Mouse (Mus musculus) embryonic facial prominence, embryonic 10.5 days (tissue): ENCODE measurements around the gene Prim2. TPM values are rescaled to one million over a fixed set of nuclear protein-coding genes. Genes with fewer than 3 reads are reported as not detected.

Source experiments
- DNase-seq: peaks from one replicate; pipeline ENCODE4 v3.0.0-alpha.2; 2017; ENCODE audit warnings: low spot score
- H3K27ac ChIP-seq: fragments of 300-500 bp; sonication (generic); replicated peaks from 2 replicates; pipeline ENCODE4 v1.5.1; 2016; ENCODE audit warnings: mild to moderate bottlenecking
- H3K27me3 ChIP-seq: fragments of 300-500 bp; sonication (generic); replicated peaks from 2 replicates; pipeline ENCODE4 v1.6.1; 2016; ENCODE audit warnings: low read depth, mild to moderate bottlenecking; ENCODE audit not compliant: poor library complexity, severe bottlenecking
- H3K36me3 ChIP-seq: fragments of 300-500 bp; sonication (generic); replicated peaks from 2 replicates; pipeline ENCODE4 v1.6.1; 2016; ENCODE audit warnings: mild to moderate bottlenecking, moderate library complexity
- H3K4me1 ChIP-seq: fragments of 300-500 bp; sonication (generic); 2 replicates; pipeline ENCODE4 v1.6.1; 2016
- H3K4me3 ChIP-seq: fragments of 300-500 bp; sonication (generic); 2 replicates; pipeline ENCODE4 v1.5.1; 2016; ENCODE audit warnings: mild to moderate bottlenecking, moderate library complexity
- H3K9me3 ChIP-seq: fragments of 300-500 bp; sonication (generic); 2 replicates; pipeline ENCODE4 v1.6.1; 2016; ENCODE audit warnings: mild to moderate bottlenecking
- WGBS: fragments of 180-500 bp; shearing (Covaris S2); methylation state at CpG from one replicate; pipeline ENCODE4 v1.1.7; 2016; 5-methylcytosine and 5-hydroxymethylcytosine counted together
- polyA plus RNA-seq: library from polyadenylated mRNA; unstranded; fragments of >200 nt; fragmentation: Nextera tagmentation; extraction: Ambion mirVana; gene quantifications from 2 replicates; pipeline ENCODE4 v1.2.1, GENCODE M21; 2016

The Prim2 gene
- polyA plus RNA-seq, 1 experiment from 2014 or later, result 55.5 TPM

DNA sequence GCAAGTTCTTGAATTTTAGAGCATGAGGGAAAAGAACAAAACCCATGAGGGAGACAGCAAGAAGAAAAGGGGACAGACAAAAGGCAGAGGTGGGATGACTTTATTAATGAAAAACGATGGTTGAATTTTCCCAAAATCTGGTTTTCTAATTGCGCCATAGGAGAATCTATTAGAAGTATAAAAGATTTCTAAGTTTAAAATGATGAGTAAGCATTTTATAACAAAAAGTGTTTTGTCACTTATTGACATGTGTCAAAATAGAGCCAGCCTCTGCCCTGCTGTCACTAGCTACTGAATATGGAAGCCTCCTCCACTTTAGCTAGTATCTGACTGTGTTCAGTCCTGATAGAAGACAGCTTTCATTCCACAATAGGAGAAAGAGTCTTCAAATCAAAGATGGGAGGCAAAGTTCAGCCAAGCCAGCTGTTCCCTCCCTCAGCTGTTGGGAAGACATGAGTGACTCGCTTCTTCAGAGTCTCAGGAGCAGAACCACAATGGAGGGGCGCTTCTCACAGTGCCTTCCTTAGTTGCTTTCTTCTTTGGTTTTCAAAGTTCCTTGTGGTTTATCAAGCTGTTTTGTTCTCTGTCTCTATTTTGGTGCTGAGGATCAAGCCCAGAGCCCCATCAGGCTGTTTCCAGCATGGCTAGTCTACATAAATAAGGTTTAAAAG, 75.7 kb downstream of the Prim2 start:
- no peak overlapping the region for H3K27ac ChIP-seq
- H3K27me3 ChIP-seq, result no peaks in the 10 kb centered on the region
- peaks cover 5% of the 10 kb centered on the region; the same call in 1 of the 2 replicates for H3K9me3 ChIP-seq
- no peak for DNase-seq
- WGBS, result 90% methylated on average over 4 of the region's 4 CpGs
- H3K36me3 ChIP-seq, result peaks cover 6% of the 10 kb centered on the region
- H3K4me3 ChIP-seq, result no peak overlapping the region
- peaks cover 18% of the 10 kb centered on the region for H3K4me1 ChIP-seq

DNA sequence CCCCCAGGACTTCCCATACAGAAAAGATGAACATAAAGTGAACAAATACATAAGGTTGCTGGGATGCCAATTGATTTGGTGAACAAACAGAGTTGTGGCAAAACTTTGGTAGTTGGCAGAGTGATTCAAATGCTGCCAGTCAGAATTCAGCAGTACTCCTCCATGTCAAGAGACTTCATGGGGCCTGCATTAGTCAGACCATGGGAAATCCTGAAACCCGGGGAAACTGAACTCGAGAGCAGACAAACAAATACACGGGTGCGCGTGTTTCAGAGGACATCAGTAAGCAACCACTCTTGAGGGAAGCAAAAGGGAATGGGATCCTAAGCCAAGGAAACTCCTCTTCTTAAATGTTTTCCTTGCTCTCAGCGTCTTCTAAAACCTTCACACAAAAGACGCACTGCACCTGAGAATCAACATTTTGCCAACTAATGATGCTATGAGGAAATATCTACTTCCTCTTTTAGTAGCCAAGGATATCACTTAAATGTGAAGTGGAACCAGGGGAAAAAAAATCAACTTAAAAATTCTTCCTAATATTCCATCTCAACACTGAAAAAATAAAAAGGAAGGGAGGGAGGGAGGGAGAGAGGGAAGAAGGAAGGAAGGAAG, 77.5 kb downstream of the Prim2 start:
- Histone ChIP-seq H3K4me1 (peaks cover 18% of the 10 kb centered on the region), H3K27me3 (no peaks in the 10 kb centered on the region), H3K9me3 (no peaks in the 10 kb centered on the region), H3K27ac (no peak overlapping the region), H3K36me3 (no peaks in the 10 kb centered on the region), H3K4me3 (no peak overlapping the region)
- WGBS, result 92% methylated on average over 7 of the region's 7 CpGs
- no peak for DNase-seq

DNA sequence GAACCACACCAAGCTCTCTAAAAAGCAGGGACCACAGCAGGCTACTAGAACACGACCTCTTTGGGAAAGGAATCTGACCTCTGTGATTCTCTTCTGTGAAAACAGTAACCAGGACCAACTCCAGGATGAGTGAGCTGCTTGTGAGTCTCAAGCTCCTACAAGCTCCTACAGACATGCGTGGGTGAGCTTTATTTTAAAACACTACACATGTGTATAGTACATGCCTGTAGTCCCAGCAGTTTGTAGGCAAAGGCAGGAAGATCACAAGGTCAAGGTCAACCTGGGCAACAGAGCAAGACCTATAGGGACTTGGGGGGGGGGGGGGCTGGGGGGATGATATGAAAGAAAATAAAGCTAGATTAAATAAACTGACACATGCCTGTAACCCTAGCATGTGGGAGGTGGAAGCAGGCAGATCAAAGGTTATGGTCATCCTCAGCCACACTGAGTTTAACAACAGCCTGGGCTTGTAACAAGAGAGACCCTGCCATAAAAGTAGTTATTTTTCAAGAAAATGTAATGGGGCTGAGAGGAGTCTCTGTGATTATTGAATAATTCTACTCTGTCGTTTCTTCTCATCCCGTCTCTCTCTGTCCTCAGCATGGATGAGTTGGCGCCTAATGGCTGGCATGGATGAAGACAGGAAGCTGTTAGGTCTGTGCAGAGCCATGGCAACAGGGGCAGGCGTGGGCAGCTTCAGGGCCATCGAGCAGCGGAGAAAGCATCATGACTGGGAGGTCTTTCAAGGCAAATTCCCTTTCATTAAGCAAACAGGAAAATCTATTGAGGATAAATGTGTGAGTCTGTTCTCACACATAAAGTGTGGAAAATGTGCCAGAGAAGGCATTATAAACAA, 78.8 kb downstream of the Prim2 start:
- H3K27ac ChIP-seq, result no peak overlapping the region
- H3K27me3 ChIP-seq, result no peaks in the 10 kb centered on the region
- DNase-seq, result no peak
- no peaks in the 10 kb centered on the region for H3K9me3 ChIP-seq
- H3K4me1 ChIP-seq, result peaks cover 13% of the 10 kb centered on the region
- H3K4me3 ChIP-seq, result no peak overlapping the region
- no peaks in the 10 kb centered on the region for H3K36me3 ChIP-seq
- whole genome bisulfite sequencing, result 81% methylated on average over 8 of the region's 8 CpGs

DNA sequence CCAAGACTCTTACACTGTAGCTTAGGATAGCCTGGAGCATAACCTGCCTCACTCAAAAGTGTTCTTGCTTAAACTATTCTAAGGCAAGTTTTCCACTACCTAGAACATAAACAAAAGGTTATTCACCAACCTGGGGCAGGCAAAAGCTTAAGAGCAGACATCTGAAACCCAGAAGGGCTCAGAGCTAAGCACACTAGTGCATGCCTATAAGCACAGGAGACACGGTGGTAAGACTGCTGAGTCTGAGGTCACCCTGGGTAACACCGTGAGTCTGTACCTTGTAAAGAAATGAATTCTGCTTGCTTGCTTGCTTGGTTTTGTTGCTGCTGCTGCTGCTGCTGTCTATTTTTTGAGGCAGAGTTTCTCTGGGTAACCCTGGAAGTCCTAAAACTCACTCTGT, 80.1 kb downstream of the Prim2 start:
- Histone ChIP-seq H3K4me1 (peaks cover 8% of the 10 kb centered on the region; the same call in 1 of the 2 replicates), H3K9me3 (no peaks in the 10 kb centered on the region), H3K36me3 (no peaks in the 10 kb centered on the region), H3K27me3 (no peaks in the 10 kb centered on the region), H3K27ac (0 out of 2 replicates have a peak overlapping the region, but pooled peaks have one; percentile 30), H3K4me3 (no peak overlapping the region)
- 63% methylated on average over 2 of the region's 2 CpGs for WGBS
- DNase-seq, result no peak

DNA sequence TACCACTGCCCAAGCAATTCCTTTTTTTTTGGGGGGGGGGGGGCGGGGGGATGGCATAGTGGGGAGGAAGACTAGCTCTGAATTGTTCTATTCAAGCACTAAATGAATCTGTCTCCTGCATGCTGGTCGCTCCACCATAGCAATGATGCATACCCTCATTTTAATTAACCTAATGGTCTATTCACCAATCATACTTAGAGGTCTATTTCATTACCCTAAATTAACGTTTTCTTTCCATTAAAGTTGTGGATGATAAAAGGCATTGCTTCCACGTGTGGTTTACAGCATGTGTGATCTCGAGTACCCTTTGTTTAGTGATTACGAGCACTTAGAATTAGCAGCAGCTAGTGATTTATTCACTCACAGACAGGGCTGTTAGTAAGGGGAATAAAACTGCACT, 81.0 kb downstream of the Prim2 start:
- no peak overlapping the region for H3K4me3 ChIP-seq
- H3K9me3 ChIP-seq, result no peaks in the 10 kb centered on the region
- no peak for DNase-seq
- WGBS, result 76% methylated on average over 6 of the region's 6 CpGs
- peaks cover 8% of the 10 kb centered on the region; the same call in 1 of the 2 replicates for H3K4me1 ChIP-seq
- H3K27ac ChIP-seq, result no peak overlapping the region
- no peaks in the 10 kb centered on the region for H3K27me3 ChIP-seq
- H3K36me3 ChIP-seq, result no peaks in the 10 kb centered on the region

DNA sequence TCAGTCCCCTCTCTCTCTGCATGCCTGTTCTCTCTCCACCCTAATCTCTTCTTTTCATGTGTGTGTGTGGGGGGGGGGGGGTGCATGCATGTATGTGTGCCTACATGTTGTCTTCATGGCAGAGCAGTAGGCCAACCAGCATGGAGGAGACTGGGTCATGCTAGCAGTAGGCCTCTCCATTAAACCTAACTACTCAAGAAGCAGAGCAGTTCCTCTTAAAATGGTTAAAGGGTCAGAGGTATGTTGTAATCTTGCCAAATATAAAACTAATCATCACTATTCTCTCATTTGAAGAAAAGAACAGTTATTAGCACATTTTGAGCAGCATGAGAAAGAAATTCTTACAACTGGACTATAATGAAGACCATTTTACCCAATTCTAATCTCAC, 85.0 kb downstream of the Prim2 start:
- Histone ChIP-seq H3K27me3 (no peaks in the 10 kb centered on the region), H3K4me3 (no peak overlapping the region), H3K4me1 (peaks cover 2% of the 10 kb centered on the region; the same call in 1 of the 2 replicates), H3K9me3 (no peaks in the 10 kb centered on the region), H3K27ac (no peak overlapping the region), H3K36me3 (no peaks in the 10 kb centered on the region)
- DNase-seq, result no peak

DNA sequence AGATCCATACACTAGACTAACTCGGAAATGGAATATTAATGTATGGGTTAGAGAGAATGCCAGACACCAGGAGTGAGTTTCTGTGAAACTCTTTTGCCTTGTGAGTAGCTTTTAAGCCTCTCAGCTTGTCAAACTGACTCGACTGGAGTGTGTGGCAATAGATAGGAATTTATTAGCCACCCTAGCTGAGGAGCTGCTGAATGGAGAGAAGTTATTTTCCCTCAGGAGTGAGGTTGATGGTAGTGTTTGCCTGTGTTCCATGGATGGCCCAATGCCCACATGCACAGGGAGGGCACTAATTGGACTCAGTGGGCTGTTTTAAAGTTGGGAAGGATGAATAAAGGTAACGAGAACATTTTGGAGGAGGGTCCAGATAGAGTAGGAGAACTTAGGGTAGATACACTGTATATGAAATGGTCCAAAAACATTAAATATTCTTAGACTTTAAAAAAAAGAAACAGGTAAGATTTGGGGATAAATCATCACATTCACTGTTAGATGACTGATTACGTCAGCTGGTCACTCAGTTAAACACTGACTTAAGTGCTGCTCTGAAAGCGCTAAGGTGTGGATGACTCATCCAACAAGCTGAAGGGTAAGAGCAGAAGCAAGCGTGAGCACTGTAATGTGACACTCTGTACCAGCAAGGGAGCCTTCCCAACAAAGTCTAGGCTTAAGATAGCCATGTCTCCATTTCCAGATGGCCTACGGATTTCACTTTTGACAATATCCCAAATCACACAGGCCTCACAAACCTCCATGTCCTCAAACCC, 85.6 kb downstream of the Prim2 start:
- Histone ChIP-seq H3K27ac (no peak overlapping the region), H3K4me3 (no peak overlapping the region), H3K27me3 (no peaks in the 10 kb centered on the region), H3K36me3 (no peaks in the 10 kb centered on the region), H3K4me1 (no peaks in the 10 kb centered on the region), H3K9me3 (no peaks in the 10 kb centered on the region)
- WGBS, result 91% methylated on average over 7 of the region's 7 CpGs
- DNase-seq, result no peak

DNA sequence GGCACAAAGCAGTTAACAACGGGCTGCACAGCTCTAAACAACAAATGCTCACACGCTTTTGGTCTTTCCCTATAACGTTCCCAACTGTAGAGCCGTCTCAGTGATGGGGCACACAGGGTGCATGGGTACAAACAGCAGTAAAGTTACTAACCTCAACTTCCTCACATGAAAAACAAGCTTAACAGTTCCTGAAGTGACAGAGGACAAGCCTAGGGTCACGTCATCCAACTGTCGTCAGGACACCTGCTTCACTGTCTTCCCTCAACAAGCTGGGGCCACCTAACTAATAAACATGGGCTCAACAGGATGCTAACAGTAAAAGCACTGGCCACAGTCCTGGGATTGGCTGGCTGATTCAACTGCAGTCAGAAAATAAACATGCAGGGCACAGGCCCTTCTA, 91.0 kb downstream of the Prim2 start:
- WGBS, result 79% methylated on average over 6 of the region's 6 CpGs
- DNase-seq, result no peak

DNA sequence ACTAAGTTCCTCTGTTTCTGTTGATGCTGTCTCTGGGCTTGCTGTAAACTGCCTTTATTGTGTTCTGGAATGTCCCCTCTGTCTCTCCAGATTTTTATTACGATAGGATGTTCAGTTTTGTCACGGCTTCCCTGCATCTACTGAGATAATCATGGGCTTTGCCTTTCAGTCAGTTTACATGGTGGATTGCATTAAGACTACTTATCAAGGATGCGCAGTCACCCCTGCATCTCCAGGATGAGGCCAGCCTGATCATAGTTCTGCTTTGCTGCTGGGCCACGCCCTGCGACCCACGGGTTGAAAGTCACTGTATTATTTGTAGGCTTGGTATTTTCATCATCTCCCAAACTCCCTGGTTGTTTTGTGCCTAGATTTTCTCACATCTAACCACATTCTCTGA, 95.1 kb downstream of the Prim2 start:
- 94% methylated on average over 6 of the region's 6 CpGs for WGBS
- H3K36me3 ChIP-seq, result 0 out of 2 replicates have a peak, but pooled peaks cover 4% of the 10 kb centered on the region

More for the DNA sequence above, 91.0 kb downstream of the Prim2 start:
- Histone ChIP-seq H3K27ac (no peak overlapping the region), H3K36me3 (0 out of 2 replicates have a peak, but pooled peaks cover 4% of the 10 kb centered on the region), H3K4me1 (no peaks in the 10 kb centered on the region), H3K4me3 (no peak overlapping the region), H3K27me3 (no peaks in the 10 kb centered on the region), H3K9me3 (no peaks in the 10 kb centered on the region)

DNA sequence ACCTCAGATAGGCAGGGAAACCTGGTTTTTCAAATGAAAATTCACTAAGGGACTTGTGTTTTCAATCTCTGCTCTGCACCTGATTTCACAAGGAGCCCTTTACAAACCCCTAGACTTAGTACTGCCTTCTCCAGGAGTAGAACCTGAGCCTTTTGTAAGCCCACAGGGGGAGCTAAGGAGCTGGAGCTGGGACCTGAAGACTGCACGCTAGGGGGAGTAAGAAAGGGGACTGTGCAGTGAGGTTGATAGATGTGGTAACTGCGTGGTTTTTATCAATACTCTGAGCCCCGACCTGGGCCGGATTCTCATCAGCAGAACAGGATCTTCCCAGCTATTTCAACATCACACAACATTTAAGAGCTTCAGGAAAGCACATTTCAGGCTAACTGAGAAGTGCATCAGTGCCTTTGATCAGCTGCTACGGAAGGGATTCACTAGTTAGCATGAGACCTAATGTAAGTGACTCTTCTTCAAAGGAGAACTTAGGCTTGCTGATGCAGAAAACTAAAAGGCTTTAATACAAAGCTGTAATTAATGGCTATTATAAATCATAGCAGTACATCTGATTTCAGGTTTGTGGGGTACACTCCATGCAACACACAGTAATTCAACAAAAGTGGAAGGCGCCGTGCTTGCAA, 103.7 kb downstream of the Prim2 start:
- H3K9me3 ChIP-seq, result no peaks in the 10 kb centered on the region
- no peak for DNase-seq
- no peak overlapping the region for H3K4me3 ChIP-seq
- H3K4me1 ChIP-seq, result no peaks in the 10 kb centered on the region
- H3K27me3 ChIP-seq, result no peaks in the 10 kb centered on the region
- WGBS, result 62% methylated on average over 7 of the region's 7 CpGs
- H3K36me3 ChIP-seq, result no peaks in the 10 kb centered on the region
- H3K27ac ChIP-seq, result no peak overlapping the region

More for the DNA sequence above, 95.1 kb downstream of the Prim2 start:
- Histone ChIP-seq H3K4me3 (no peak overlapping the region), H3K4me1 (no peaks in the 10 kb centered on the region), H3K9me3 (no peaks in the 10 kb centered on the region), H3K27me3 (no peaks in the 10 kb centered on the region), H3K27ac (no peak overlapping the region)
- DNase-seq, result no peak

DNA sequence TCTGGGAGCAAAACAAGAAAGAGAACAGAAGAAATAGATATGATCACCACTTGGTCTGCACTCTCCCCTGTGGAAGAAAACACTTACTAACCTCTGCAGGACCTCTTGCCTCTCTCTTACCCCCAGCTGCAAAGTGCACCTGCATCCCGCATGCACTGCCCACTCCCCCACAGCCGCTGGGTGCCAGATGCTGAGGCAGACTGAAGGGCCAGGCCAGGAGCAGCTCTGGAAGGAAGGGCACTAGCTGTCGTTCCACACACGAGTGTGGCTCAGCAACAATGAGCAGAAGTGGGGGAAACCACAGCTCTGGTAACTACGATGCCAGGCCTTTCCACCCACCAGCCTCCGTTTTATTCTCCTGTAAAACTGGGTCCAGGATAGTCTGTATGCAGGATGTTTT, 105.6 kb downstream of the Prim2 start:
- WGBS, result 85% methylated on average over 6 of the region's 6 CpGs

DNA sequence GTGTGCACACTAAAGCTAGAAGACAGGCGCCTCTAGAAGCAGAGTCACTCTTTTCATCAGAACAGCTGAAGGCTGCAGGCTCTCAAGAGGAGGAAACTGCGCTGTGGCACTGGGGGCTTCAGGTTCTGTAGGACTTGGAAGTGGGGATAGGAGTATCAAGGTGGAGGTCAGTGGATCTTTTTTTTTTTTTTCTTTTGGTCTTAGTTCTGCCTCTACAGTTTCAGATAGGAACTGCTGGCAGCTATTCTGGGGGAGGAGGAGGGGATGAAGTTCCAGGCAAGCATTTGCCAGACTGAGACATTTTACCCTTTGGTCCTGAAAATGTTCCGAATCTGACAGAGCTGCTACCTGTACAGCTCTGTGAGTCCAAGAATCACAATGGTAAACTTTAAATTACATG, 106.0 kb downstream of the Prim2 start:
- H3K27me3 ChIP-seq, result no peaks in the 10 kb centered on the region
- H3K36me3 ChIP-seq, result no peaks in the 10 kb centered on the region
- no peak overlapping the region for H3K4me3 ChIP-seq
- H3K27ac ChIP-seq, result no peak overlapping the region
- no peak for DNase-seq
- no peaks in the 10 kb centered on the region for H3K4me1 ChIP-seq
- H3K9me3 ChIP-seq, result no peaks in the 10 kb centered on the region
- WGBS, result 95% methylated on average over 3 of the region's 3 CpGs

More for the DNA sequence above, 105.6 kb downstream of the Prim2 start:
- no peaks in the 10 kb centered on the region for H3K27me3 ChIP-seq
- H3K27ac ChIP-seq, result no peak overlapping the region
- DNase-seq, result no peak
- H3K4me1 ChIP-seq, result no peaks in the 10 kb centered on the region
- H3K4me3 ChIP-seq, result no peak overlapping the region
- no peaks in the 10 kb centered on the region for H3K36me3 ChIP-seq
- H3K9me3 ChIP-seq, result no peaks in the 10 kb centered on the region
